8 mouse cellular contexts compared by ENCODE assay signal in the genomic region with DNA sequence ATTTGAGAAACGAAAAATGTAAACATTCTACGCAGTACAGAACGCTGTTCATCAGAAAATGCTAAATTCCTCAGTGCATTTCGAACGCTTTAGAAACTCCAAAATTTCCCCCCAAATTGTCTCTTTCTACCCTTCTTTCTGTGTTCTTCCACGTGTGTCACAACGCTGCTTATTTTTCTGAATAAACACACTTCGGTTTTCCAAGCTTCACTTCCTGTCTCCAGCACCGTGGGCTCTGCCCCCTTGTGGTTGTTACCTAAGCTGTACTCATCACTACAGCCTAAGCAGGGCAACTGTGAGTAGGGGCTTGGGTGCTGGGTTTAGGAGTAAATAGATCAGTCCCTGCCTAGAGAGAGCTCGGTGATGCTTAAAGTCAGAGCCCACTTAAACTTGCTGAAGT. TPM values are rescaled to one million over a fixed set of nuclear protein-coding genes. Genes with fewer than 3 reads are reported as not detected.
A peak's percentile ranks its signal among the peaks of the same experiment; 100 is the strongest.
DNase-seq lines count a peak whose midpoint lies in the region; ATAC-seq lines count a peak whose summit lies in the region.
"Had no signal": no experiment of that assay in that cellular context is flagged by ENCODE, and none has a peak within 500 bp of the region (broad histone marks: within the 10 kb centered on the region; RNA-seq: fewer than 3 reads in every experiment).

No protein-coding gene starts in this region.

- ATAC-seq in common myeloid progenitor, adult 5-6 weeks (replicated peaks; ENCODE audit: low read depth, poor library complexity, severe bottlenecking), result peak; percentile 99
- ATAC-seq in lung, embryonic 16.5 days (ENCODE audit: low read depth), result peak; percentile 86
- ATAC-seq in stomach, embryonic 15.5 days (ENCODE audit: insufficient read depth, low FRiP score, low read depth), result peak; percentile 53; the same call in 1 of the 2 replicates

- no peaks in the 10 kb centered on the region for H3K36me3 ChIP-seq in hindbrain, embryonic 10.5 days
- H3K36me3 ChIP-seq in lung, embryonic 16.5 days (ENCODE audit: control insufficient read depth, insufficient read depth, low read length), result no peaks in the 10 kb centered on the region
- H3K36me3 ChIP-seq in stomach, embryonic 15.5 days, result no peaks in the 10 kb centered on the region

- H3K9ac ChIP-seq in lung, embryonic 16.5 days (ENCODE audit: low read length), result peak overlapping the region; percentile 54; the same call in 1 of the 2 replicates
- no peak overlapping the region for H3K9ac ChIP-seq in stomach, embryonic 15.5 days

- H3K4me2 ChIP-seq in lung, embryonic 16.5 days (ENCODE audit: low read depth, low read length), result peak overlapping the region; percentile 55
- H3K4me2 ChIP-seq in stomach, embryonic 15.5 days, result peak overlapping the region; percentile 51

- H3K4me3 ChIP-seq in hindbrain, embryonic 10.5 days, result peak overlapping the region; percentile 24; the same call in 1 of the 2 replicates
- H3K4me3 ChIP-seq in lung, embryonic 16.5 days (ENCODE audit: low read length), result peak overlapping the region; percentile 51
- H3K4me3 ChIP-seq in stomach, embryonic 15.5 days (replicated peaks), result peak overlapping the region; percentile 36

- DNase-seq in urinary bladder, postnatal 25 days (ENCODE audit: low spot score), result peak; percentile 8
- DNase-seq in urinary bladder, postnatal 10 days (ENCODE audit: low spot score), result no peak
- DNase-seq in hindbrain, embryonic 10.5 days (ENCODE audit: low spot score), result peak; percentile 38
- DNase-seq in urinary bladder, postnatal 36 days (ENCODE audit: low spot score in 2 of 2), result no peak

- H3K27me3 ChIP-seq in hindbrain, embryonic 10.5 days (ENCODE audit: insufficient read depth, poor library complexity, severe bottlenecking), result no peaks in the 10 kb centered on the region
- no peaks in the 10 kb centered on the region for H3K27me3 ChIP-seq in lung, embryonic 16.5 days (ENCODE audit: control insufficient read depth, insufficient read depth, low read depth, low read length)
- H3K27me3 ChIP-seq in stomach, embryonic 15.5 days (replicated peaks), result no peaks in the 10 kb centered on the region

- H3K4me1 ChIP-seq in hindbrain, embryonic 10.5 days (replicated peaks), result no peaks in the 10 kb centered on the region
- no peaks in the 10 kb centered on the region for H3K4me1 ChIP-seq in lung, embryonic 16.5 days (replicated peaks; ENCODE audit: control insufficient read depth, insufficient read depth, low read length)
- H3K4me1 ChIP-seq in stomach, embryonic 15.5 days, result peaks cover 4% of the 10 kb centered on the region; the same call in 1 of the 2 replicates

- no peaks in the 10 kb centered on the region for H3K9me3 ChIP-seq in hindbrain, embryonic 10.5 days
- H3K9me3 ChIP-seq in lung, embryonic 16.5 days (ENCODE audit: control insufficient read depth, low read length), result no peaks in the 10 kb centered on the region
- no peaks in the 10 kb centered on the region for H3K9me3 ChIP-seq in stomach, embryonic 15.5 days

- H3K27ac ChIP-seq in hindbrain, embryonic 10.5 days, result no peak overlapping the region
- no peak overlapping the region for H3K27ac ChIP-seq in lung, embryonic 16.5 days (ENCODE audit: low read length)
- no peak overlapping the region for H3K27ac ChIP-seq in stomach, embryonic 15.5 days
- H3K27ac ChIP-seq: macrophage had no signal

- 47% methylated on average over 10 of the region's 10 CpGs for WGBS in hindbrain, embryonic 10.5 days
- WGBS in lung, embryonic 16.5 days, result 14% methylated on average over 10 of the region's 10 CpGs
- 13% methylated on average over 10 of the region's 10 CpGs for WGBS in stomach, embryonic 15.5 days

RNA-seq across cellular contexts. Expression of gene Fgf6, which starts 19.4 kb away (rescaled TPM):
- not detected in 2 replicates for total RNA-seq in common myeloid progenitor, adult 5-6 weeks (2017)
- polyA plus RNA-seq in hindbrain, embryonic 10.5 days (2016; fragmentation: Nextera tagmentation; extraction: Ambion mirVana), result not detected in 2 replicates
- 0.04 and 0.09 TPM in 2 replicates for polyA plus RNA-seq in lung, embryonic 16.5 days (2015; fragmentation: Nextera tagmentation; extraction: Ambion mirVana)
- polyA plus RNA-seq in stomach, embryonic 15.5 days (2015; fragmentation: Nextera tagmentation; extraction: Ambion mirVana), result not detected in 2 replicates
- polyA plus RNA-seq: macrophage had no signal

RNA-seq across cellular contexts. Expression of gene Fgf23, which starts 37.9 kb away (rescaled TPM):
- not detected in 2 replicates for total RNA-seq in common myeloid progenitor, adult 5-6 weeks (2017)
- polyA plus RNA-seq in hindbrain, embryonic 10.5 days (2016; fragmentation: Nextera tagmentation; extraction: Ambion mirVana), result 0.08 and 0.11 TPM in 2 replicates
- polyA plus RNA-seq in lung, embryonic 16.5 days (2015; fragmentation: Nextera tagmentation; extraction: Ambion mirVana), result not detected in 2 replicates
- polyA plus RNA-seq in stomach, embryonic 15.5 days (2015; fragmentation: Nextera tagmentation; extraction: Ambion mirVana), result not detected in 2 replicates
- polyA plus RNA-seq: macrophage had no signal

Comparison
In these comparisons a context has a peak if more than half of its experiments do, and no peak if none do; other contexts are left out.
1. DNase-seq: peak in urinary bladder, postnatal 25 days (single experiment) and hindbrain, embryonic 10.5 days (single experiment); none in urinary bladder, postnatal 10 days (single experiment) and urinary bladder, postnatal 36 days (0 of 2).
2. Peak in every context shown above with its lines, with median percentiles within 50 percentile points of each other: ATAC-seq and H3K4me3 ChIP-seq.